Mouse (Mus musculus): Measurements from ENCODE around the gene Cnst.
A peak's percentile ranks its signal among the peaks of the same experiment; 100 is the strongest.

Gene Cnst

GRCm38 (mm10) chr1:179598386-179598785 is 52.2 kb downstream of the Cnst start:
- no peak for DNase-seq

DNA sequence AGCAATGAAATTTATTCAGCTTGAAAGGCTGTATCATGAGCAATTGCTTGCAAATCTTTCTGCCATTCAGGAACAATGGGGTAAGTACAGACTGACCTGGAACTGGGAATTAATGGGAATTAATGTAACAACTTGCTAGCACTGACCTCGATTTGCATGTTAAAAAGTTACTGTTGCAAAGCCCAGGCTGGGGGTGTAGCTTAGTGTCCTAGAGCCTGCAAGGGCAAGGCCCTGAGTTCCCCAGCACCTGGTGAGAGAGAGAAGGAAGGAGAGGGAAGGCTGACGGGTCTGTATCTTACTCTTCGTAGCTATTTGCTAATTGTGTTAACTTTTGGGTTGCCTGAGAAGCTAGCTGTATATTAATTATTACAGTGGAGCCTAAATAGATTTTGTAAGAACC is 58.4 kb downstream of the Cnst start:
- no peak for DNase-seq

GRCm38 (mm10) chr1:179606004-179606723 is 60.0 kb downstream of the Cnst start:
- DNase-seq = no peak

DNA sequence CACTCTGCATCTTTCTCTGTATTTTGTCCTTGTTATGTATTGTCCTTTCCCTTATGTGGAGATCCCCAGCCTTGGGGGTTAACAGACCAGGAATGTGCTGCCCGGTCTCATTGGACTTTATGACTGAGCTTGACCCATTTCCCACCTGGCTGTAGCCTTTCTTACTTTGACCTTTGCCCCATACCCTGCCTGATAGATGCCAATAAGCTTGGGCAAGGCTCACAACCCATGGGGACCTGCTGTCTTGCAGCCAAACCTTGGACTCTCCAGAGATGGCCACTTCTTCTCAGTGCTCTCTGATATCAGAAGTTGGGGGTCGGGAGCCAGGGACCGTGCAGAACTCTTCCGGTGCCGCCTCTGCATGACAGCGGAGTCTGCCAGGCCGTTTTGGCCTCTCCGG is 62.4 kb downstream of the Cnst start:
- DNase-seq = no peak

- DNase-seq = no peak
These were observed 63.7 kb downstream of the Cnst start for GRCm38 (mm10) chr1:179609724-179610505.

DNA sequence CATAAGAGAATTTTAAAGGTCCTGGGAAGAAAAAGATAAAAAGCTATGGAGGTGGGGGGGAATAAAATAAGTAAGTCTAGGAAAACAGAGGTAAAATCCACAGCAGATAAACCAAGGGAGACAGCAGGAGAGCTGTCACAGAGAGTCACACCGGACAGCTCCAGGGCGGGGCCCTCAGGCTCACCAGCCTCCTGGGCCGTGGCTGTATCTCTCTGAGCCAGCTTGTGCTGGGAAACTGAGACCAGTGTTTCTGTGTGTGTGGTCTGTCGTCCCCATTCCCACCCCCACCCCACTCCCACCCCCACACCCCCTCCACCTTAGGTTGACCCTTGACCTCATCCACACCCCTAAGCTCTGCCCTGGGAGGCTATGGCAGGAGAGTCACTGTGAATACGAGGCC is 65.0 kb downstream of the Cnst start:
- DNase-seq = no peak

GRCm38 (mm10) chr1:179612418-179612817 is 66.2 kb downstream of the Cnst start:
- DNase-seq = no peak

GRCm38 (mm10) chr1:179612986-179613505 is 66.9 kb downstream of the Cnst start:
- no peak for DNase-seq

GRCm38 (mm10) chr1:179617426-179617825 is 71.3 kb downstream of the Cnst start:
- no peak for DNase-seq

GRCm38 (mm10) chr1:179622665-179623064 is 76.5 kb downstream of the Cnst start:
- no peak for DNase-seq

- DNase-seq = peak; percentile 67
These were observed 77.5 kb downstream of the Cnst start for GRCm38 (mm10) chr1:179623657-179624056.

DNA sequence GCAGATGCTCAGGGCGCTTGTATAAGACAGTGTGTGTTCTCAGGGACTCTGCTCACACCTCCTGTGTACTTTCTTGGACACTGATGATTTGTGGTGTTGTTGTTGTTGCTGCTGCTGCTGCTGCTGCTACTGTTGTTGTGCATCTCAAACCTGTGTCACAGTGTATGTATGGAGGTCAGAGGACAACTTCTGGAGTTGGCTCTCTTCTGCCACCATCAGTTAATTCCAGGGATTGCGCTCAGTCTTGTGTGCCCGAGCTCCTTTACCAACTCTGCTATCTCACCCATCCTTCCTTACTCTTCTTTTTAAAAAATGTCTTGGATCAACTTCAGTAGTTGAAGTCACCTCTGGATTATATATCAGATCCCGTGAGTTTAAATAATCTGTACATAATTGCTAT is 78.2 kb downstream of the Cnst start:
- DNase-seq = peak; percentile 69

- DNase-seq = no peak
These were observed 81.7 kb downstream of the Cnst start for GRCm38 (mm10) chr1:179627855-179628254.

GRCm38 (mm10) chr1:179628438-179629106 is 82.4 kb downstream of the Cnst start:
- DNase-seq = no peak

GRCm38 (mm10) chr1:179629276-179629675 is 83.1 kb downstream of the Cnst start:
- no peak for DNase-seq

- no peak for DNase-seq
These were observed 86.7 kb downstream of the Cnst start for GRCm38 (mm10) chr1:179632746-179633413.

DNA sequence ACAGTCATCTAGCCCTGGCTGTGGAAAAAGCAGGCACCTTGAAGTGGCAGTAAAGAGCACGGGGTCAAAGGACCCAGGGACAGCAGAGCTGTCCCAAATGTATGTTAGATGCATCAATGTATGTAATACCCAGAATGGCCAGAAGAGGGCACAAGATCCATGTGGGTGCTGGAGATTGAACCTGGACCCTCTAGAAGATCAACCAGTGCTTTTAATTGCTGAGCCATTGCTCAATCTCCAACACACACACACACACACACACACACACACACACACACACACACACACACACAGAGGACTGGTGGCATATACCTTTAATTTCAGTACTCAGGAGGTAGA is 87.2 kb downstream of the Cnst start:
- peak; percentile 36 for DNase-seq

- no peak for DNase-seq
These were observed 88.0 kb downstream of the Cnst start for GRCm38 (mm10) chr1:179634159-179634558.

- DNase-seq = no peak
These were observed 96.6 kb downstream of the Cnst start for GRCm38 (mm10) chr1:179642726-179643125.

DNA sequence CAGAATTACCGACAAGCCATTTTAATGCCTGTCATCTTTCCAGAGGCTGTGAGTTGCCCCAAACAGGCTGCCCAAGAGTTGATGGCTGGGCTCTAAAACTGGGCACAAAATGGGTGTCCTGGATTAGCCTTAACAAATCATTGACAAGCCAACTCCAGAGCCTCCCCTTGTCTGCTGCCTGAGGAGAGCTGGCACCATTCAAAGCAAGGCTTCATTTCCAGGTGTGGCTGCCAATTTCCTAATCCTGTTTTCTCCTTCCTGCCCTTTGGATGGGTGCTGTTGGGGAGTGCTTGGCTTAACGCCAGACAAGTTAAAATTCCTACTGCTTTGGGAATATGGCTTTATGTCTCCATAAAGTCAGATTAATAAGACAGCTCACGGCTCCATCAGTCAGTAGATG is 98.0 kb downstream of the Cnst start:
- DNase-seq = no peak

DNA sequence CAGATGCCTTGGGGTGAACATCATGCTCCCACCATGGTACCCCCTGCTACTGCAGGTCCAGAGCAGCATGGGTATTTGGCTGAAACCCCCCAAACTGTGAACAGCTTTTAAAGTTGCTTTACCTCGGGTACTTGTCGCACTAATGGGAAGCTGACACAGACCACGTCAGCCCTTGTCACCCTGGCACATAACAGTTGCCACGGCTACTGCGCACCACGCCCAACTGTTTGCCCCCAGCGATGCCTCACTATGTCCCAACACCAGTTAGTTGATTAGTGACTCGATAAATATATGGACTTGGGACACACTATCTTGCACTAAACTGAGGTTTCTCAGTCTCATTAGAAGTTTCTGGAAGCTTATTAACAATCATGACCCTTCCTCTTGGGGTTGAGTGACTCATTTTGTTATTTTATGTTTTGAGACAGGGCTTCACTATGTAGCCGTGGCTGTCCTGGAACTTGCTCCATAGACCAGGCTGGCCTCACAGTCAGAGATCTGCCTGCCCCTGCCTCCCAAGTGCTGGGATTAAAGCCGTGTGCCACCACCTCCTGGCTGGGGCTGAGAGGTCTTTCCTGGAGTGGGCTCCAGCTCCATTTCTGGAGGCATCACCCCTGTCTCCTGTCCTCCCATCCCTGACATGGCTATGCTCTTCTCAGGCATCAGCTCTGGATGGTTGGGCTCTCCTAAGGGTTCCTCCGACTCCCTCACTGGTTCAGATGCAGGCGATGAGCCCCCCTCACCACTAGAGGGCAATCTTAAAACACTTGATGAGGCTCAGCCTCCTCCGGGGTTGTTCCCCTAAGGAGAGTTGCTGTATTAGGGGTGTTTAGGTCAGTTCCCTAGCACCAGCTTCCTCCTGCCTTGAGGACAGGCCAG is 99.2 kb downstream of the Cnst start:
- peak; percentile 76 for DNase-seq

GRCm38 (mm10) chr1:179645980-179646268 is 99.8 kb downstream of the Cnst start:
- DNase-seq = no peak

Measured in thymus, postnatal 25 days (tissue).